ENCODE assay signal across 14 mouse cellular contexts in the genomic region with DNA sequence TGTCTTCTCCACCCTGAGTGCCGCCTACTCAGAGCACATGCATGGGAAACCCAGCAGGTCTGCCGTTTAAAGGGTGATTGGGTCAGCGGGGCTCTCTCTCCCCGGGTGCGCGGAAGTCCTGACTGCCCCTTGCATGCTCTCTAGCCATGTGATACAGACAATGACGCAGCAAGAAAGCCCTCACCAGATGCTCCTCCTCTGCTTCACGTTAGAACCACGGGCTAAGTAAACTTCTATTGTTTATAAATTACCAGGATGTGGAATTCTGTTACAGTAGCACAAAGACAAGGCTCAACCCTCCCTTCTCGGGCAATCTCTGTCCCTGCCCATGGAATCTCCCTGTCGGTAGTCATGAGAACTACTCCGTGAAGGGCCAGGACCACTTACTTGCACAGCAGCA. TPM values are rescaled to one million over a fixed set of nuclear protein-coding genes. Genes with fewer than 3 reads are reported as not detected.
DNase-seq lines count a peak whose midpoint lies in the region; ATAC-seq and TF ChIP-seq lines count a peak whose summit lies in the region.
"Had no signal": no experiment of that assay in that cellular context is flagged by ENCODE, and none has a peak within 500 bp of the region (broad histone marks: within the 10 kb centered on the region; RNA-seq: fewer than 3 reads in every experiment).

No protein-coding gene starts in this region.

- TF ChIP-seq POLR2A in testis, adult 2 months (IDR thresholded peaks at IDR 0.05; ENCODE audit: control insufficient read depth, low read depth, low read length), result no peak

- no peaks in the 10 kb centered on the region for H3K27me3 ChIP-seq in testis, adult 2 months (ENCODE audit: control insufficient read depth, insufficient read depth, low read length)
- no peaks in the 10 kb centered on the region for H3K27me3 ChIP-seq in hindbrain, embryonic 14.5 days (ENCODE audit: control insufficient read depth, insufficient read depth, low read length)

- peaks cover 7% of the 10 kb centered on the region for H3K4me1 ChIP-seq in testis, adult 2 months (ENCODE audit: control insufficient read depth, insufficient read depth, low read length)
- peaks cover 9% of the 10 kb centered on the region; the same call in 1 of the 2 replicates for H3K4me1 ChIP-seq in hindbrain, embryonic 14.5 days (replicated peaks; ENCODE audit: control insufficient read depth, insufficient read depth, low read length)

- no peak for ATAC-seq in hindbrain, embryonic 14.5 days (ENCODE audit: low FRiP score)
- ATAC-seq: forebrain, embryonic 16.5 days had no signal

- no peaks in the 10 kb centered on the region for H3K36me3 ChIP-seq in testis, adult 2 months (ENCODE audit: control insufficient read depth, insufficient read depth, low read length)
- H3K36me3 ChIP-seq in hindbrain, embryonic 14.5 days (replicated peaks; ENCODE audit: control insufficient read depth, insufficient read depth), result peaks cover 39% of the 10 kb centered on the region

- WGBS in hindbrain, embryonic 14.5 days, result 50% methylated on average over 12 of the region's 12 CpGs

- TF ChIP-seq CTCF in testis, adult 2 months (IDR thresholded peaks at IDR 0.05; ENCODE audit: control insufficient read depth, insufficient read depth, insufficient replicate concordance, low read depth, low read length), result no peak

- H3K4me2 ChIP-seq in hindbrain, embryonic 14.5 days (replicated peaks), result no peak overlapping the region

- H3K27ac ChIP-seq in testis, adult 2 months (ENCODE audit: control insufficient read depth, insufficient read depth, low read depth, low read length), result peak overlapping the region; percentile 28; the same call in 1 of the 2 replicates
- H3K27ac ChIP-seq in hindbrain, embryonic 14.5 days, result no peak overlapping the region
- H3K27ac ChIP-seq: liver, embryonic 14.5 days had no signal

- H3K9me3 ChIP-seq in hindbrain, embryonic 14.5 days (ENCODE audit: control insufficient read depth, low read length), result no peaks in the 10 kb centered on the region

- H3K9ac ChIP-seq in hindbrain, embryonic 14.5 days, result no peak overlapping the region
- H3K9ac ChIP-seq: liver, embryonic 14.5 days had no signal

- DNase-seq in heart, adult 11 months, result peak; percentile 82
- no peak for DNase-seq in heart, postnatal 36 days
- no peak for DNase-seq in testis, postnatal 14 days (ENCODE audit: low spot score)
- peak; percentile 45 to 55 for DNase-seq in lung, postnatal 4 days
- no peak for DNase-seq in embryo, embryonic 9.5 days (ENCODE audit: extremely low spot score)
- DNase-seq in cerebellum, adult 9-10 months, result no peak
- no peak for DNase-seq in hindbrain, embryonic 14.5 days (ENCODE audit: low spot score)
- DNase-seq: adrenal gland, postnatal 25 days; cerebellum, adult 2 months had no signal

- intact Hi-C loops in heart, postnatal 36 days (cut with DNase I), result no loop called here

- H3K4me3 ChIP-seq in testis, adult 2 months (ENCODE audit: control insufficient read depth, low read depth, low read length), result no peak overlapping the region
- H3K4me3 ChIP-seq in hindbrain, embryonic 14.5 days (replicated peaks; ENCODE audit: low read length), result no peak overlapping the region
- H3K4me3 ChIP-seq: myocyte had no signal

RNA-seq across cellular contexts. Expression of a gene that starts 9.0 kb away (rescaled TPM):
- 1 to 10 TPM; 1.1 to 1.5 TPM for total RNA-seq in heart, postnatal 36 days (2021)
- polyA plus RNA-seq in testis, adult 2 months (2012; rRNA removed), result 0.98 and 1.1 TPM in 2 replicates
- polyA plus RNA-seq in hindbrain, embryonic 14.5 days (2014; fragmentation: Nextera tagmentation; extraction: Ambion mirVana), result 34.5 and 43.5 TPM in 2 replicates

RNA-seq across cellular contexts. Expression of a gene that starts 10.2 kb away (rescaled TPM):
- not detected for total RNA-seq in heart, postnatal 36 days (2021)
- 1.6 and 2.0 TPM in 2 replicates for polyA plus RNA-seq in testis, adult 2 months (2012; rRNA removed)
- 1.6 and 1.7 TPM in 2 replicates for polyA plus RNA-seq in hindbrain, embryonic 14.5 days (2014; fragmentation: Nextera tagmentation; extraction: Ambion mirVana)
- total RNA-seq: adrenal gland, postnatal 25 days; heart, adult 8-10 months had no signal

RNA-seq across cellular contexts. Expression of a gene that starts 33.4 kb away (rescaled TPM):
- 10 to 100 TPM; 41.8 to 44.2 TPM for total RNA-seq in heart, postnatal 36 days (2021)
- 14.9 and 15.1 TPM in 2 replicates for polyA plus RNA-seq in testis, adult 2 months (2012; rRNA removed)
- polyA plus RNA-seq in hindbrain, embryonic 14.5 days (2014; fragmentation: Nextera tagmentation; extraction: Ambion mirVana), result 23.5 and 23.9 TPM in 2 replicates

RNA-seq across cellular contexts. Expression of a gene that starts 33.8 kb away (rescaled TPM):
- 10 to 100 TPM; 65.7 to 69.5 TPM for total RNA-seq in heart, postnatal 36 days (2021)
- polyA plus RNA-seq in testis, adult 2 months (2012; rRNA removed), result 21.9 and 26.4 TPM in 2 replicates
- 118 and 119 TPM in 2 replicates for polyA plus RNA-seq in hindbrain, embryonic 14.5 days (2014; fragmentation: Nextera tagmentation; extraction: Ambion mirVana)

RNA-seq across cellular contexts. Expression of a gene that starts 38.0 kb away (rescaled TPM):
- total RNA-seq in heart, postnatal 36 days (2021), result 1 to 10 TPM; 5.4 to 9.0 TPM
- 5.4 TPM in 2 replicates for polyA plus RNA-seq in testis, adult 2 months (2012; rRNA removed)
- 2.1 and 2.7 TPM in 2 replicates for polyA plus RNA-seq in hindbrain, embryonic 14.5 days (2014; fragmentation: Nextera tagmentation; extraction: Ambion mirVana)

Comparison
In these comparisons a context has a peak if more than half of its experiments do, and no peak if none do; other contexts are left out.
1. DNase-seq: peak in heart, adult 11 months (single experiment) and lung, postnatal 4 days (2 of 2); none in heart, postnatal 36 days (0 of 2), testis, postnatal 14 days (single experiment), embryo, embryonic 9.5 days (single experiment), cerebellum, adult 9-10 months (single experiment) and hindbrain, embryonic 14.5 days (single experiment).
2. RNA of a gene that starts 9.0 kb away (polyA plus RNA-seq): 34.5 to 43.5 TPM in hindbrain, embryonic 14.5 days; 0.98 to 1.1 TPM in testis, adult 2 months; every median in the first group is over 10 times any median in the second.